Mouse (Mus musculus) E14TG2a.4 (cell line): ENCODE measurements at regions not wholly inside any gene's neighbourhood (a gene's known extent, or its start where the extent isn't known, plus 50 kb on each side); places are given as distances from the start of the nearest gene placed in this dataset.

Experiments
- H3K27me3 ChIP-seq: 2 replicates; pipeline ENCODE4 v1.6.1; 2014; ENCODE audit warnings: low read length, control low read depth; ENCODE audit not compliant: insufficient read depth
- H3K36me3 ChIP-seq: 2 replicates; pipeline ENCODE4 v1.6.1; 2014; ENCODE audit warnings: low read length, control low read depth; ENCODE audit not compliant: insufficient read depth
- H3K4me1 ChIP-seq: replicated peaks from 2 replicates; pipeline ENCODE4 v1.6.1; 2014; ENCODE audit warnings: low read depth, low read length, control low read depth
- H3K4me3 ChIP-seq: replicated peaks from 2 replicates; pipeline ENCODE4 v1.5.1; 2014; ENCODE audit warnings: mild to moderate bottlenecking, low read length
- H3K9me3 ChIP-seq: 2 replicates; pipeline ENCODE4 v1.6.1; 2014; ENCODE audit warnings: low read length, control low read depth
- CTCF ChIP-seq: conservative IDR thresholded peaks from 2 replicates; pipeline ENCODE4 v1.5.1; 2014; ENCODE audit warnings: low read length
- NANOG ChIP-seq: IDR thresholded peaks from 2 replicates; pipeline ENCODE4 v1.6.1; 2014; ENCODE audit warnings: borderline replicate concordance, low read length, mixed read lengths
- POU5F1 ChIP-seq: IDR thresholded peaks from 2 replicates; pipeline ENCODE4 v1.6.1; 2014; ENCODE audit warnings: low read length, borderline replicate concordance

GRCm38 (mm10) chr11:44156081-44156480, 243.8 kb upstream of the Il12b start:
- H3K4me1 ChIP-seq: no peaks in the 10 kb centered on the region
- no peak overlapping the region for H3K4me3 ChIP-seq
- H3K36me3 ChIP-seq: no peaks in the 10 kb centered on the region
- H3K27me3 ChIP-seq: no peaks in the 10 kb centered on the region
- TF ChIP-seq POU5F1: no peak
- TF ChIP-seq CTCF: no peak
- no peak for TF ChIP-seq NANOG
- no peaks in the 10 kb centered on the region for H3K9me3 ChIP-seq

- Histone ChIP-seq H3K36me3 (no peaks in the 10 kb centered on the region), H3K4me1 (no peaks in the 10 kb centered on the region), H3K27me3 (no peaks in the 10 kb centered on the region), H3K4me3 (no peak overlapping the region), H3K9me3 (no peaks in the 10 kb centered on the region)
- TF ChIP-seq CTCF (no peak), POU5F1 (no peak), NANOG (no peak)
These were observed 243.1 kb upstream of the Il12b start for GRCm38 (mm10) chr11:44156490-44157345.

- no peak overlapping the region for H3K4me3 ChIP-seq
- no peaks in the 10 kb centered on the region for H3K27me3 ChIP-seq
- no peaks in the 10 kb centered on the region for H3K9me3 ChIP-seq
- TF ChIP-seq POU5F1 (no peak), NANOG (no peak), CTCF (no peak)
- H3K4me1 ChIP-seq: no peaks in the 10 kb centered on the region
- no peaks in the 10 kb centered on the region for H3K36me3 ChIP-seq
These were observed 241.6 kb upstream of the Il12b start for GRCm38 (mm10) chr11:44158236-44158635.

GRCm38 (mm10) chr11:44161734-44162418, 238.0 kb upstream of the Il12b start:
- Histone ChIP-seq H3K4me3 (no peak overlapping the region), H3K4me1 (no peaks in the 10 kb centered on the region), H3K27me3 (no peaks in the 10 kb centered on the region), H3K36me3 (no peaks in the 10 kb centered on the region), H3K9me3 (no peaks in the 10 kb centered on the region)
- no peak for TF ChIP-seq POU5F1
- TF ChIP-seq NANOG: no peak
- no peak for TF ChIP-seq CTCF

- no peak for TF ChIP-seq NANOG
- no peak for TF ChIP-seq POU5F1
- TF ChIP-seq CTCF: no peak
- no peak overlapping the region for H3K4me3 ChIP-seq
- H3K36me3 ChIP-seq: no peaks in the 10 kb centered on the region
- no peaks in the 10 kb centered on the region for H3K4me1 ChIP-seq
- H3K9me3 ChIP-seq: no peaks in the 10 kb centered on the region
- no peaks in the 10 kb centered on the region for H3K27me3 ChIP-seq
These were observed 236.8 kb upstream of the Il12b start for GRCm38 (mm10) chr11:44163049-44163448.

- no peak for TF ChIP-seq NANOG
- no peak for TF ChIP-seq POU5F1
- TF ChIP-seq CTCF: no peak
- no peaks in the 10 kb centered on the region for H3K9me3 ChIP-seq
- no peaks in the 10 kb centered on the region for H3K27me3 ChIP-seq
- no peaks in the 10 kb centered on the region for H3K36me3 ChIP-seq
- no peaks in the 10 kb centered on the region for H3K4me1 ChIP-seq
- no peak overlapping the region for H3K4me3 ChIP-seq
These were observed 236.1 kb upstream of the Il12b start for GRCm38 (mm10) chr11:44163748-44164147.

GRCm38 (mm10) chr11:44164186-44164585, 235.7 kb upstream of the Il12b start:
- H3K9me3 ChIP-seq: no peaks in the 10 kb centered on the region
- H3K36me3 ChIP-seq: no peaks in the 10 kb centered on the region
- no peaks in the 10 kb centered on the region for H3K4me1 ChIP-seq
- H3K27me3 ChIP-seq: no peaks in the 10 kb centered on the region
- TF ChIP-seq NANOG: no peak
- no peak overlapping the region for H3K4me3 ChIP-seq

GRCm38 (mm10) chr11:44167724-44168500, 232.0 kb upstream of the Il12b start:
- Histone ChIP-seq H3K4me3 (no peak overlapping the region), H3K4me1 (no peaks in the 10 kb centered on the region), H3K9me3 (no peaks in the 10 kb centered on the region), H3K27me3 (no peaks in the 10 kb centered on the region), H3K36me3 (no peaks in the 10 kb centered on the region)
- TF ChIP-seq POU5F1 (no peak), NANOG (no peak), CTCF (no peak)
